Mouse (Mus musculus): Measurements from ENCODE around the gene Fgfr2.

- TF ChIP-seq HCFC1 (IDR thresholded peaks at IDR 0.05; ENCODE audit: borderline replicate concordance, insufficient read depth, low read length) (no peak), ZNF384 (IDR thresholded peaks at IDR 0.05; ENCODE audit: low read depth, low read length) (no peak), ZC3H11A (IDR thresholded peaks at IDR 0.05; ENCODE audit: borderline replicate concordance, low read depth, low read length) (no peak), CHD2 (IDR thresholded peaks at IDR 0.05; ENCODE audit: low read depth, low read length) (no peak)
Measured at GRCm38 (mm10) chr7:132875391-132876086, 247.6 kb downstream of the Fgfr2 start.
